Mouse (Mus musculus) forebrain, embryonic 15.5 days (tissue): ENCODE data around the gene Gpr31b. TPM values are rescaled to one million over a fixed set of nuclear protein-coding genes. Genes with fewer than 3 reads are reported as not detected.
A peak's percentile ranks its signal among the peaks of the same experiment; 100 is the strongest.
"Not testable (repeated sequence)": the region's sequence is repeated elsewhere in the genome, so short reads cannot be mapped to it uniquely, and the experiment has no call there.

Experiments used
- ATAC-seq: fragments of 200-750 bp; cut with Nextera tagmentation; replicated peaks from 2 replicates; pipeline ENCODE4 v1.8.0; 2017; ENCODE audit warnings: mild to moderate bottlenecking, moderate TSS enrichment, moderate library complexity
- H3K27ac ChIP-seq: fragments of 300-500 bp; sonication (generic); replicated peaks from 2 replicates; pipeline ENCODE4 v1.5.1; 2015; ENCODE audit warnings: mild to moderate bottlenecking, inconsistent platforms
- H3K27me3 ChIP-seq: fragments of 300-500 bp; sonication (generic); 2 replicates; pipeline ENCODE4 v1.6.1; 2015; ENCODE audit warnings: inconsistent platforms
- H3K36me3 ChIP-seq: fragments of 300-500 bp; sonication (generic); 2 replicates; pipeline ENCODE4 v1.6.1; 2015; ENCODE audit warnings: mild to moderate bottlenecking, inconsistent platforms
- H3K4me1 ChIP-seq: fragments of 300-500 bp; sonication (generic); 2 replicates; pipeline ENCODE4 v1.6.1; 2015; ENCODE audit warnings: inconsistent platforms
- H3K4me2 ChIP-seq: fragments of 300-500 bp; sonication (generic); replicated peaks from 2 replicates; pipeline ENCODE4 v1.6.1; 2015; ENCODE audit warnings: mild to moderate bottlenecking, inconsistent platforms
- H3K4me3 ChIP-seq: fragments of 300-500 bp; sonication (generic); 2 replicates; pipeline ENCODE4 v1.5.1; 2015; ENCODE audit warnings: mild to moderate bottlenecking, inconsistent platforms
- H3K9ac ChIP-seq: fragments of 300-500 bp; sonication (generic); replicated peaks from 2 replicates; pipeline ENCODE4 v1.6.1; 2015; ENCODE audit warnings: mild to moderate bottlenecking, inconsistent platforms
- H3K9me3 ChIP-seq: fragments of 300-500 bp; sonication (generic); 2 replicates; pipeline ENCODE4 v1.6.1; 2016; ENCODE audit warnings: inconsistent platforms
- WGBS: fragments of 180-500 bp; shearing (Covaris S2); methylation state at CpG from one replicate; pipeline ENCODE4 v1.1.7; 2015; ENCODE audit warnings: mixed read lengths; 5-methylcytosine and 5-hydroxymethylcytosine counted together
- polyA plus RNA-seq: library from polyadenylated mRNA; unstranded; fragments of >200 nt; fragmentation: Nextera tagmentation; extraction: Ambion mirVana; gene quantifications from 2 replicates; pipeline ENCODE4 v1.2.1, GENCODE M21; 2015

Gene Gpr31b
- polyA plus RNA-seq, 1 experiment from 2014 or later, result not detected

DNA sequence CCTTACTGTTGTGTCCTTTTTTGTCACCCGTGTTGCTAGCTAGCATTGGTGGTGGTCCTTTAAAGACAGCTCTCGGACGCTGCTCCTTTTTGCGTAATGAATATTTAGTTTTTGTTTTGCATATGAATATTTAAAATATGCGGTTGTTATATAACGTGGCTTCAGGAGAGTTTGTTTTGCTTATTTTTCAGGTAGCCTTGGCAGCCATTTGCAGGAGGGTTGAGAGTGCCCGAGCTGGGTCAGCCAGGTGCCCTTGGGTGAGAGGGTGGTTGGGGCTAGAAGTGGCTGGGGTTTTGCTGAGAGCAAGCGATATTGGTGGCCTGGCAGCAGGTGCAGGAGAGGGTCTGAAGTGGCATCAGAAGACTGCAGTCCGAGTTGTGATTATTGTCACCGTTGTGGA lies 43.6 kb downstream of the Gpr31b start:
- peak overlapping the region; percentile 97 for H3K4me3 ChIP-seq
- H3K4me1 ChIP-seq, result peaks cover 17% of the 10 kb centered on the region
- no peak for ATAC-seq
- peaks cover 22% of the 10 kb centered on the region for H3K36me3 ChIP-seq
- H3K9ac ChIP-seq, result peak overlapping the region; percentile 78
- H3K4me2 ChIP-seq, result peak overlapping the region; percentile 71
- H3K9me3 ChIP-seq, result no peaks in the 10 kb centered on the region
- H3K27me3 ChIP-seq, result no peaks in the 10 kb centered on the region
- WGBS, result 0% methylated on average over 10 of the region's 10 CpGs
- peak overlapping the region; percentile 87; the same call in 1 of the 2 replicates for H3K27ac ChIP-seq

DNA sequence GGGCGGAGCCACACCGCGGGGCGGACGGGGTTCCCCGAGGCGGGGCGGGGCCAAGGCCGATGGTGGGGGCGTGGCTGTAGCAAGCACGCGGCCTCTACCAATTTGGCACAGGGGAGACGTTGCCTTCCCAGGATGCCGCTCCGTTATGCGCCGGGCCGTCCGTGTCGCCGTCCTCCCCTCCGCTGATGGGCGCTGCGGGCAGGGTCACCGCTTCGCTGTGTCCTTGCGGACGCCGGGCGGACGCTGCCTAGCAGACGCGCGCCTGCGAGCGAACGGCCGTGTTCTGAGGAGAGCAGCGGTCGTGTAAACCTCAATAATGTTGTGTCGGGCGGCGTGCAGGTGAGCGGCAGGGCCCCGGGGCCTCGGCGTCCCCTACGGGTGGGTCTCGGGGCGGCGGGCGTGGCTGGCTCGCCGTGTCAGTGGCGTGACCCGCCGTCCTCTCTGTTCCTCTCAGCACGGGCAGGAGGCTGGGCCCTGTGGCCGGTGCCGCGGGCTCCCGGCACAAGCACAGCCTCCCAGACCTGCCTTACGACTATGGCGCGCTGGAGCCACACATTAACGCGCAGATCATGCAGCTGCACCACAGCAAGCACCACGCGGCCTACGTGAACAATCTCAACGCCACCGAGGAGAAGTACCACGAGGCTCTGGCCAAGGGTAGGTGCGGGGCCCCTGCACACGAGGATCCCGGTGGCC lies 44.2 kb downstream of the Gpr31b start:
- Histone ChIP-seq H3K4me1 (peaks cover 17% of the 10 kb centered on the region), H3K4me3 (peak overlapping the region; percentile 97), H3K27me3 (no peaks in the 10 kb centered on the region), H3K9me3 (no peaks in the 10 kb centered on the region), H3K36me3 (peaks cover 16% of the 10 kb centered on the region), H3K27ac (peak overlapping the region; percentile 87), H3K4me2 (peak overlapping the region; percentile 71), H3K9ac (peak overlapping the region; percentile 78)
- under 1% methylated on average over 75 of the region's 76 CpGs for WGBS
- ATAC-seq, result peak; percentile 98

- H3K4me2 ChIP-seq, result peak overlapping the region; percentile 71
- 0 out of 2 replicates have a peak overlapping the region, but pooled peaks have one; percentile 78 for H3K9ac ChIP-seq
- no peaks in the 10 kb centered on the region for H3K9me3 ChIP-seq
- peaks cover 9% of the 10 kb centered on the region for H3K36me3 ChIP-seq
- WGBS, result 46% methylated on average over 5 of the region's 5 CpGs
- peaks cover 17% of the 10 kb centered on the region for H3K4me1 ChIP-seq
- no peak for ATAC-seq
- H3K27me3 ChIP-seq, result no peaks in the 10 kb centered on the region
- H3K4me3 ChIP-seq, result peak overlapping the region; percentile 97
- H3K27ac ChIP-seq, result peak overlapping the region; percentile 87
These were observed 45.1 kb downstream of the Gpr31b start for GRCm38 (mm10) chr17:13006984-13007383.

DNA sequence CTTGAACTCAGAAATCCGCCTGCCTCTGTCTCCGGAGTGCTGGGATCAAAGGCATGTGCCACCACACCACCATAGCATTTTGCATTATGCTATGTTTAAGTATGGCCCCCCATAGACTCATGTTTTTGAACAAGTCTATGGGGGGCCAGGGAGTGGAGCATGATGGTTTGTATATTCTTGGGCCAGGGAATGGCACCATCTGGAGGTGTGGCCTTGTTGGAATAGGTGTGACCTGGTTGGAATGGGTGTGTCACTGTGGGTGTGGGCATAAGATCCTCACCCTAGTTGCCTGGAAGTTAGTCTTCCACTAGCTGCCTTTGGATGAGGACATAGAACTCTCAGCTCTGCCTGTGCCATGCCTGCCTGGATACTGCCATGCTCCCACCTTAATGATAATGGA lies 45.5 kb downstream of the Gpr31b start, which contains the start of gene Sod2:
TSS of gene Sod2 (plus strand) at position 301 of the 400 bp plus-strand sequence.
- Histone ChIP-seq H3K4me2 (peak within 1 kb of the TSS; percentile 71), H3K4me3 (peak within 1 kb of the TSS; percentile 97), H3K9ac (peak within 1 kb of the TSS; percentile 78), H3K27ac (peak within 1 kb of the TSS; percentile 87), H3K4me1 (peaks cover 17% of the 10 kb centered on the region)
- not testable (repeated sequence) for H3K9me3 ChIP-seq, H3K27me3 ChIP-seq, ATAC-seq, H3K36me3 ChIP-seq
- 88% methylated on average over 2 of the region's 2 CpGs for WGBS

GRCm38 (mm10) chr17:13004436-13004835 lies 47.7 kb downstream of the Gpr31b start:
- H3K36me3 ChIP-seq, ATAC-seq, H3K9me3 ChIP-seq, H3K4me3 ChIP-seq, H3K27ac ChIP-seq, H3K4me2 ChIP-seq, H3K9ac ChIP-seq, H3K27me3 ChIP-seq: not testable (repeated sequence)
- 89% methylated on average over 2 of the region's 2 CpGs for WGBS
- peaks cover 16% of the 10 kb centered on the region for H3K4me1 ChIP-seq

DNA sequence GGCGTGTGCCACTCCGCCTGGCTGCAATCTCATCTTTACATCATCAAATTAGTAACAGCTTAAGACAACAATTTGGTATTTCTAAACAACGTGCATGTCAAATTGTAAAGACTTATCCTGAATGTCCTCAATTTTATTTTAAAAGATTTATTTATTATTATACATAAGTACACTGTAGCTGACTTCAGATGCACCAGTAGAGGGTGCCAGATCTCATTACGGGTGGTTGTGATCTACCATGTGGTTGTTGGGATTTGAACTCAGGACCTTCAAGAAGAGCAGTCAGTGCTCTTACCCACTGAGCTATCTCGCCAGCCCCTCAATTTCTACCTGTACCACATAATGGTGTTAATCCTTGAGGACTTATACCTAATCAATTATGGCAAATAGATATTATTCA lies 49.9 kb downstream of the Gpr31b start:
- H3K9me3 ChIP-seq, H3K4me3 ChIP-seq, ATAC-seq, H3K4me2 ChIP-seq, H3K27me3 ChIP-seq, H3K9ac ChIP-seq, H3K27ac ChIP-seq, H3K4me1 ChIP-seq, H3K36me3 ChIP-seq: not testable (repeated sequence)
- WGBS, result 94% methylated on average over 5 of the region's 5 CpGs

Other genes starting within 250 kb of the Gpr31b start
- 0.23 and 0.28 TPM in 2 replicates for gene Mas1, start 184.2 kb downstream of the Gpr31b start, polyA plus RNA-seq
- not detected in 2 replicates for gene Mrgprh, start 176.3 kb downstream of the Gpr31b start, polyA plus RNA-seq
- 1.9 and 2.2 TPM in 2 replicates for gene Pnldc1, start 142.1 kb downstream of the Gpr31b start, polyA plus RNA-seq
- gene Tcp1, start 136.6 kb downstream of the Gpr31b start, polyA plus RNA-seq, result 425 and 442 TPM in 2 replicates
- 141 and 143 TPM in 2 replicates for gene Mrpl18, start 136.0 kb downstream of the Gpr31b start, polyA plus RNA-seq
- gene Acat3, start 111.7 kb downstream of the Gpr31b start, polyA plus RNA-seq, result 1.00 and 1.0 TPM in 2 replicates
- 323 TPM in 2 replicates for gene Acat2, start 91.5 kb downstream of the Gpr31b start, polyA plus RNA-seq
- gene Wtap, start 58.1 kb downstream of the Gpr31b start, polyA plus RNA-seq, result 157 and 161 TPM in 2 replicates
- gene Sod2, start 45.5 kb downstream of the Gpr31b start, polyA plus RNA-seq, result 113 and 121 TPM in 2 replicates
- gene Tcp10b, start 8.8 kb upstream of the Gpr31b start, polyA plus RNA-seq, result 0.08 TPM in 1 of 2 replicates, not detected in the other
- gene Unc93a, start 79.5 kb upstream of the Gpr31b start, polyA plus RNA-seq, result 0.06 TPM in 1 of 2 replicates, not detected in the other
- not detected in 2 replicates for gene Smok2a, start 168.9 kb upstream of the Gpr31b start, polyA plus RNA-seq
- gene Smok2b, start 178.0 kb upstream of the Gpr31b start, polyA plus RNA-seq, result not detected in 2 replicates